Mouse (Mus musculus) urinary bladder, postnatal 10 days (tissue): ENCODE data around the gene Castor2.
A peak's percentile ranks its signal among the peaks of the same experiment; 100 is the strongest.

ENCODE experiments used
- DNase-seq: peaks from one replicate; pipeline ENCODE4 v3.0.0; 2022; ENCODE audit warnings: low spot score

The Castor2 gene

GRCm38 (mm10) chr5:134164688-134165087 is 65.2 kb downstream of the Castor2 start:
- no peak for DNase-seq

DNA sequence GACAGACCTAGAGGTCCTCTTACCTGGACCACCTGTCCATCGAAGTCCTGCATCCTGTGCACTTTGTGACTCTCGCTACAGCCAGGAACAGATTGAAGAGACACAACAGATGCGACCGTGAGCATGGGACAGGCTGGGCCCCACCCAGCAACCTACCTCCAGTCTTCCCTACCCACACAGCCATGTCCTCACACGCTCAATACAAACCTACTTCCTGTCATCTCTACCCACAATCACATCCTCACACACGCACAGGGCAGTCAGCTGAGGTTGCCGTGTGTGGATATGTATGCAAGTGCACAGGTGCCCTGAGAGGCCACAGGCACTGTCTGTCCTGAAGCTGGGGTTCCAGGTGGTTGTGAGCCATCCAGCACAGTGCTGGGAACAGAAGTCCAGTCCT is 67.1 kb downstream of the Castor2 start:
- no peak for DNase-seq

DNA sequence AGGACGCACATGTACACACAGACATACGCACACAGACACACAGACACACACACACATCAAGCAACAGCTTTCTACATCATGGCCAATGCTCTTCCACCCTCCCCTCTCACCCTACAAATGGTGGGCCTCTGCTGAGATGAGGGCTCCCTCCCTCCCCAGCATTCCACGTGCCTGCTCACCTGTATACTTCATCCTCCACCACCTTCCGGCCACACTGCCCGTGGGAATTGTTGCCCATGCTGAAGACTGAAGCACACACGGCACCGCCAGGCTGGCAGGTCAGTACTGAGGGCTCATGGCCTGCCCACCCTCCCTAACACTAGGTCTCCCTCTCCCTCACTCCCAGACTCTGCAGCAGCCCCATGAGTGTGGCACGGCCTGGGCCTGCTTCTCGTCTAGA is 68.5 kb downstream of the Castor2 start:
- no peak for DNase-seq

- no peak for DNase-seq
Measured at GRCm38 (mm10) chr5:134169231-134169630, 69.7 kb downstream of the Castor2 start.

DNA sequence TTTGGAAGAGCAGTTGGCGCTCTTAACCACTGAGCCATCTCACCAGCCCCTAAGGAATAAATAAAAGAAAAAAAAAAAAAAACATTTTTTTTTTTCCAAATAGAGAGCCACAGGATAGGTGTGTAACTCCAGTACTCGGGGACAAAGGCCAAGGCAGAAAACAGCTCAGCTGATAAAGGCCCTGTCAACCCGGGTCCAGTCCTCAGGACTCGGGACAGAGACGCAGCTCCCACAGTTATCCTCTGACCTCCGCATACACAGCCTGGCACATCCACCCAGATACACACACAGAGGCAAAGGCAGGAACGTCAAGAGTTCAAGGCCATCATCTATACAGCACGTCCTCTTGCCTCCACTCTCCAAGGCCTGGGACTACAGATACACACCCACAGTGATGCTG is 70.7 kb downstream of the Castor2 start:
- no peak for DNase-seq

DNA sequence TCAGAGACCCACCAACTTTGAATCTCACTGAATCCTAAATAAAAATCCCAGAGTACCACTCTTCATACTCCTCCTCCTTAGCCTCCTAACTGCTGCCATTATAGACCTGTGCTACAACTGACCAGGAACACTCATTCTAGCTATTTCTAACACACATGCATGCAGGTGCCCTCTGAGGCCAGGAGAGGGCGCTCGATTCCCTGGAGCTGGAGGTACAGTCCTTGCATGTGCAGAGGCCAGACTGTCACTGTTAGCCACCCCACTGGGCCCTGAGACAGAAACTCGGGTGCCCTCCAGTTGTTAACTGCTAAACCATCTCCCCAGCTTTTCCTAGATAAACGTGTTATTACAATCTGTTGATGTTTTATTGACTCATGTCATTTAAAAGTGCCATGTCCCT is 73.7 kb downstream of the Castor2 start:
- DNase-seq, result no peak

DNA sequence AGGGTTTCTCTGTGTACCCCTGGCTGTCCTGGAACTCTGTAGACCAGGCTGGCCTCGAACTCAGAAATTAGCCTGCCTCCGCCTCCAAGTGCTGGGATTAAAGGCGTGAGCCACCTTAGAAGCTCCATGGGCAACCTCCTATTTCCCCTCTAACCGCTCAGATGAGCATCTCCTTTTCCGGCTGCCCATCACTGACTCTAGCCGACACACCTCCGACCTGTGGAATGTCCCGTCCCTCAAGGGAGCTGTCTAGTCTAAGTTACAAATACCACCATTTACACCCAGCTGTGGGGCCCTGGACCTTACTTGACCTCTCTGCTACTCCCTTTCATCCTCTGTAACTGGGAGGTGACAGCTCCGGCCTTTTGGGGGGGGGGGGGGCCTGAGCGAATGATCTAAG is 76.2 kb downstream of the Castor2 start:
- DNase-seq, result no peak

- DNase-seq, result peak; percentile 38
Measured at GRCm38 (mm10) chr5:134176169-134176881, 76.8 kb downstream of the Castor2 start, which contains the start of gene Rcc1l. Gene Rcc1l, minus strand, starts transcription at chr5:134176774.

- DNase-seq, result no peak
Measured at GRCm38 (mm10) chr5:134178536-134178935, 79.0 kb downstream of the Castor2 start.

- DNase-seq, result peak; percentile 51
Measured at GRCm38 (mm10) chr5:134179871-134180270, 80.4 kb downstream of the Castor2 start.

GRCm38 (mm10) chr5:134182172-134182571 is 82.7 kb downstream of the Castor2 start:
- DNase-seq, result no peak

DNA sequence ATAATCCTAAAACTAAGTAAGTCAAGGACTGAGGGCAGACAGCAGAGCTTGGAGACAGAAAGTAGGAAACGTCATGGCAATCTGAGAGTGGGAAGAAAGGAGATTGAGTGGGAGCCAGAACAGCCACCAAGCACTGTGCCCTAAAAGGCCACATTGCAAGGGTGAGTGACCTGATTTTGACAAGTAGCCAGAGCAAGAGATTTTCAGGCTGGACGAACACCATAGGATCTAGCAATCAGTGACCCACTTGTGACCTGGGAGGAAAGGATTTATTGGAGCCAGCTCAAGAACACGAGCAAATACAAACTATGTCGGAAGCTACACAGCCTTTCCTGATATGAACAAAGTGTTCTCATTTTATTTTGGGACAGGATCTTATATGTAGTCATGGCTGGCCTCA is 83.2 kb downstream of the Castor2 start:
- no peak for DNase-seq

DNA sequence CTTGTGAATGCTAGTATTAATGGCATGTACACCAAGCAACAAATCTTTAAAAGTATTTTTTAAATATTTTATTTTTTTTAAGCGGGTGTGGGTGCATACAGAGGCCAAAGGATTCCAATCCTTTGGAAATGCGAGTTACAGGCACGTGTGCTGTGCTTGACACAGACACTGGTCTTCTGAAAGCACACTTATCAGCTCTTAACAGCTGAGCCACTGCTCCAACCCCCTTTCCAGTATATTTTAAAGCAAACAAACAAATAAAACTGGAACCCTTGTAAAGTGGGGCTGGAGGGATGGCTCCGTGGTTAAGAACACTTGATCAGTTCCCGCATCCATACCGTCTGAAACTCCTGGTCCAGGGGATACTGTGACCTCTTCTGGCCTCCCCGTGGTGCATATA is 83.7 kb downstream of the Castor2 start:
- DNase-seq, result no peak

- DNase-seq, result peak; percentile 97
Measured at GRCm38 (mm10) chr5:134183880-134184808, 84.6 kb downstream of the Castor2 start, which contains the start of gene Gtf2ird2. Gene Gtf2ird2, plus strand, starts transcription at chr5:134184019.

- DNase-seq, result no peak
Measured at GRCm38 (mm10) chr5:134186059-134186458, 86.5 kb downstream of the Castor2 start.

DNA sequence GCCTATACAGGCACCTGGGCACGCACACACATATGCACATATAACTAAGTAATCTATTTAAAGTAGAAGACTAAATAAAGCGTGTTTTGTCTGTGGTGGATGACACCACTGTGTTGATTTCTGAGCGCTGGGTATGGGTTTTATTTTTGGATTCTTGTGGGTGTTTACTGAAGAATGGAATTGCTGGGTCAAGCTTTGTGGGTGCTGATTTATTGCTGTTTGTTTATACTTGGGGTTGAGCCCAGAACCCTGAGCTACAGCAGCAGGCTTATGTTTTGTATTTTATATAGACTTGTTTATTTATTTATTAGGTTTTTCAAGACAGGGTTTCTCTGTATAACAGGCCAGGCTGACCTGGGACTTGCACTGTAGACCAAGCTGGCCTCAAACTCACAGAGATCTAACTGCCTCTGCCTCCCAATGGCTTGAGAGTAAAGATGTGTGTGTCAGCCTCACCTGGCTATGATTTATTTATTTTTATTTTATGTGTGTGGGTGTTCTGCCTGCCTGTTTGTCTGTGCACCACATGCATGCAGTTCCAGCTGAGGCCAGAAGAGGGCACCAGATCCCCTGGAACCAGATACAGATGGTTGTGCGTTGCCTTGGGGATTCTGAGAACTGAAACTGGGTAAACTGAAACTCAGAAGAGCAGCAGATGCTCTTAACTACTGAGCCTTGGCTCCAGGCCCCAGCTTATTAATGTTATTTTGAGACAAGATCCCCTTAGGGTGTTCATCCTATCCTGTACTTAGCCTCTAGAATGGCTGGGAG is 87.6 kb downstream of the Castor2 start:
- DNase-seq, result no peak

GRCm38 (mm10) chr5:134188571-134188970 is 89.1 kb downstream of the Castor2 start:
- no peak for DNase-seq

DNA sequence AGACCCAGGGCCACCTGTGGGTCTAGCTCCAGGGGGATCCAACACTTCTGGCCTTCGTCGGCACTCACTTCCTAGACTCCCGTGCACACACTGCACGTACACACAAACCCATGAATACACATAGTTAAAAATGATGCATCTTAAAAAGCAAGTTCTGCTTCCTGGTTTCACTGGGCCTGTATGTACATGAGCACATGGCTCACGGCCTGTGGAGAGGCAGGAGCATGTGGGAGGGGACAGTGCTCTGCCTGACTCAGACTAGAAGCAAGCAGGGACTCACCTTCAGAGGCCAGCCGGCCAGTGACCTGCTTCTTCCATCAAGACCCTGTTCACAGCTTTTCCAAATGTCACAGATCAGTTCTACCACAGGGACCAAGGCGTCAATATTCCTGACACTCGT is 94.2 kb downstream of the Castor2 start:
- DNase-seq, result no peak
